8 mouse cellular contexts compared by ENCODE assay signal in genomic region chr14:25476453-25476852, GRCm38 (mm10). TPM values are rescaled to one million over a fixed set of nuclear protein-coding genes. Genes with fewer than 3 reads are reported as not detected.
DNase-seq lines count a peak whose midpoint lies in the region; ATAC-seq and TF ChIP-seq lines count a peak whose summit lies in the region.

No protein-coding gene starts in this region.

- H3K9ac ChIP-seq in midbrain, embryonic 12.5 days (replicated peaks): no peak overlapping the region
- no peak overlapping the region for H3K9ac ChIP-seq in midbrain, embryonic 11.5 days (ENCODE audit: low read length)
- no peak overlapping the region for H3K9ac ChIP-seq in limb, embryonic 14.5 days (ENCODE audit: low read depth, low read length, severe bottlenecking)

- no peaks in the 10 kb centered on the region for H3K27me3 ChIP-seq in midbrain, embryonic 12.5 days
- no peaks in the 10 kb centered on the region for H3K27me3 ChIP-seq in midbrain, embryonic 11.5 days (ENCODE audit: control insufficient read depth, insufficient read depth, low read length)
- no peaks in the 10 kb centered on the region for H3K27me3 ChIP-seq in limb, embryonic 14.5 days (ENCODE audit: control insufficient read depth, insufficient read depth, low read length)

- DNase-seq in gastrocnemius, postnatal 14 days: peak; percentile 44
- DNase-seq in gastrocnemius, postnatal 10 days: no peak
- no peak for DNase-seq in midbrain, embryonic 11.5 days (ENCODE audit: low spot score, missing footprints)
- DNase-seq in limb, embryonic 14.5 days (ENCODE audit: low spot score): no peak
- DNase-seq in right cerebral cortex, postnatal 36 days (ENCODE audit: low spot score in 2 of 2): no peak
- DNase-seq in layer of hippocampus, postnatal 10 days (ENCODE audit: low spot score in 2 of 2): no peak
- DNase-seq in testis, postnatal 10 days (ENCODE audit: low spot score): no peak

- no peak overlapping the region for H3K4me3 ChIP-seq in midbrain, embryonic 12.5 days
- H3K4me3 ChIP-seq in midbrain, embryonic 11.5 days (ENCODE audit: low read depth, low read length): no peak overlapping the region
- no peak overlapping the region for H3K4me3 ChIP-seq in limb, embryonic 14.5 days (replicated peaks; ENCODE audit: low read length)

- no peak for TF ChIP-seq POLR2A in limb, embryonic 14.5 days (IDR thresholded peaks at IDR 0.05; ENCODE audit: borderline replicate concordance, extremely low read depth, insufficient read depth, insufficient read length)

- 0 out of 2 replicates have a peak overlapping the region, but pooled peaks have one; percentile 25 for H3K27ac ChIP-seq in midbrain, embryonic 12.5 days (replicated peaks)
- H3K27ac ChIP-seq in midbrain, embryonic 11.5 days (ENCODE audit: low read depth, low read length): no peak overlapping the region
- H3K27ac ChIP-seq in limb, embryonic 14.5 days (replicated peaks; ENCODE audit: low read depth, low read length): peak overlapping the region; percentile 33; the same call in 1 of the 2 replicates

- WGBS in midbrain, embryonic 12.5 days: 83% methylated on average over 3 of the region's 3 CpGs
- WGBS in midbrain, embryonic 11.5 days: 83% methylated on average over 3 of the region's 3 CpGs
- WGBS in limb, embryonic 14.5 days: 70% methylated on average over 3 of the region's 3 CpGs

- peaks cover 99% of the 10 kb centered on the region for H3K4me1 ChIP-seq in midbrain, embryonic 12.5 days
- peaks cover 80% of the 10 kb centered on the region for H3K4me1 ChIP-seq in midbrain, embryonic 11.5 days (ENCODE audit: control insufficient read depth, insufficient read depth, low read length)
- H3K4me1 ChIP-seq in limb, embryonic 14.5 days (ENCODE audit: control insufficient read depth, insufficient read depth, low read length): peaks cover 84% of the 10 kb centered on the region

- H3K36me3 ChIP-seq in midbrain, embryonic 12.5 days: no peaks in the 10 kb centered on the region
- H3K36me3 ChIP-seq in midbrain, embryonic 11.5 days (ENCODE audit: control insufficient read depth, insufficient read depth, low read length): no peaks in the 10 kb centered on the region
- peaks cover 29% of the 10 kb centered on the region for H3K36me3 ChIP-seq in limb, embryonic 14.5 days (ENCODE audit: control insufficient read depth, insufficient read depth, low read length)

- H3K4me2 ChIP-seq in midbrain, embryonic 12.5 days (replicated peaks): no peak overlapping the region
- no peak overlapping the region; the same call in 1 of the 2 replicates for H3K4me2 ChIP-seq in midbrain, embryonic 11.5 days
- H3K4me2 ChIP-seq in limb, embryonic 14.5 days (replicated peaks; ENCODE audit: low read depth, low read length, severe bottlenecking): no peak overlapping the region

- intact Hi-C loops in gastrocnemius, postnatal 14 days (cut with DNase I; ENCODE audit: low total_unique reads): no loop called here

- H3K9me3 ChIP-seq in midbrain, embryonic 12.5 days: no peaks in the 10 kb centered on the region
- no peaks in the 10 kb centered on the region for H3K9me3 ChIP-seq in midbrain, embryonic 11.5 days (ENCODE audit: control insufficient read depth, low read length)
- H3K9me3 ChIP-seq in limb, embryonic 14.5 days (ENCODE audit: control insufficient read depth, low read length): no peaks in the 10 kb centered on the region

- ATAC-seq in midbrain, embryonic 12.5 days (ENCODE audit: low FRiP score, low read depth): no peak
- no peak for ATAC-seq in midbrain, embryonic 11.5 days (ENCODE audit: low FRiP score)
- ATAC-seq in limb, embryonic 14.5 days (ENCODE audit: low FRiP score, low read depth): no peak

RNA-seq across cellular contexts. Expression of gene Zmiz1, which starts 17.5 kb away (rescaled TPM):
- 10 to 100 TPM; 30.3 to 36.0 TPM for total RNA-seq in gastrocnemius, postnatal 14 days (2021)
- total RNA-seq in gastrocnemius, postnatal 10 days (2021): 10 to 100 TPM; 31.6 to 43.8 TPM
- 79.4 and 82.5 TPM in 2 replicates for polyA plus RNA-seq in midbrain, embryonic 12.5 days (2016; fragmentation: Nextera tagmentation; extraction: Ambion mirVana)
- polyA plus RNA-seq in midbrain, embryonic 11.5 days (2014; fragmentation: Nextera tagmentation; extraction: Ambion mirVana): 47.7 and 51.5 TPM in 2 replicates
- polyA plus RNA-seq in limb, embryonic 14.5 days (2012; rRNA removed): 81.2 and 117 TPM in 2 replicates
- 61.8 and 75.8 TPM in 2 replicates for polyA plus RNA-seq in limb, embryonic 14.5 days (2014; fragmentation: Nextera tagmentation; extraction: Ambion mirVana)
- total RNA-seq in layer of hippocampus, postnatal 10 days (2021): 100 to 1,000 TPM; 115 to 128 TPM
